Mouse (Mus musculus) stomach, postnatal 0 days (tissue): ENCODE measurements around the gene Cavin4.

Source experiments
- CTCF ChIP-seq: IDR thresholded peaks from 2 replicates; pipeline ENCODE4 v1.5.1; 2016; ENCODE audit warnings: antibody characterized with exemption, low read depth, mild to moderate bottlenecking, moderate library complexity
- EP300 ChIP-seq: optimal IDR thresholded peaks from 2 replicates; pipeline ENCODE3; 2016; ENCODE audit warnings: antibody characterized with exemption

DNA sequence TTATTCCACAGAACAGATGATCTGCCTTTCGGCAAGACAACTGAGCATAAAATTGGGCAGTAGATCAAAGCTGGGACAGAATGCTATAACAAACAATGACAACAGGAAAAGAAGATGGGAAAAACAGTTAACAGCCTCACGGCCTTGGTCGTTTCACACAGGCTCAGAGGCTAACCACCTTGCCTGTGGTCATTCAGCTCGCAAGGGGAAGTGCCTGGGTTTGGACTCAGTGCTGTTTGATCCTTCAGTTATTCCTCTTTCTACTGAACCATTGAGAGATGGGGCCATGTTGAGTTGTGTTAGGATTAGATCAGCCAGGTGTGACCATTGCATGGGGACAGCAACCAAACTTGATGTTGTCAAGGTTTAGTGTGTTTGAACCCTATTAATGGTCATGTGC, 3.2 kb upstream of the Cavin4 start:
- no peak for TF ChIP-seq CTCF
- no peak for TF ChIP-seq EP300
